Mouse (Mus musculus) neural tube, embryonic 12.5 days (tissue): ENCODE measurements around the gene Uhrf1bp1l. TPM values are rescaled to one million over a fixed set of nuclear protein-coding genes. Genes with fewer than 3 reads are reported as not detected.
"Not testable (repeated sequence)": the region's sequence is repeated elsewhere in the genome, so short reads cannot be mapped to it uniquely, and the experiment has no call there.

ENCODE experiments used
- ATAC-seq: fragments of 200-750 bp; cut with Nextera tagmentation; 2 replicates; pipeline ENCODE4 v1.8.0; 2017; ENCODE audit warnings: low read depth, mild to moderate bottlenecking, moderate TSS enrichment, moderate library complexity; ENCODE audit not compliant: low FRiP score
- H3K27ac ChIP-seq: fragments of 300-500 bp; sonication (generic); 2 replicates; pipeline ENCODE4 v1.5.1; 2016
- H3K27me3 ChIP-seq: fragments of 300-500 bp; sonication (generic); replicated peaks from 2 replicates; pipeline ENCODE4 v1.6.1; 2016; ENCODE audit warnings: mild to moderate bottlenecking
- H3K36me3 ChIP-seq: fragments of 300-500 bp; sonication (generic); 2 replicates; pipeline ENCODE4 v1.6.1; 2016; ENCODE audit warnings: mild to moderate bottlenecking
- H3K4me1 ChIP-seq: fragments of 300-500 bp; sonication (generic); 2 replicates; pipeline ENCODE4 v1.6.1; 2016
- H3K4me2 ChIP-seq: fragments of 300-500 bp; sonication (generic); replicated peaks from 2 replicates; pipeline ENCODE4 v1.6.1; 2016; ENCODE audit warnings: mild to moderate bottlenecking
- H3K4me3 ChIP-seq: fragments of 300-500 bp; sonication (generic); 2 replicates; pipeline ENCODE4 v1.5.1; 2016
- H3K9ac ChIP-seq: fragments of 300-500 bp; sonication (generic); 2 replicates; pipeline ENCODE4 v1.6.1; 2016; ENCODE audit warnings: mild to moderate bottlenecking
- H3K9me3 ChIP-seq: fragments of 300-500 bp; sonication (generic); 2 replicates; pipeline ENCODE4 v1.6.1; 2016; ENCODE audit warnings: mild to moderate bottlenecking
- WGBS: fragments of 180-500 bp; shearing (Covaris S2); methylation state at CpG from one replicate; pipeline ENCODE4 v1.1.7; 2016; 5-methylcytosine and 5-hydroxymethylcytosine counted together
- polyA plus RNA-seq: library from polyadenylated mRNA; unstranded; fragments of >200 nt; fragmentation: Nextera tagmentation; extraction: Ambion mirVana; gene quantifications from 2 replicates; pipeline ENCODE4 v1.2.1, GENCODE M21; 2016

Gene Uhrf1bp1l
- polyA plus RNA-seq, result 28.9 and 31.9 TPM in 2 replicates

- Histone ChIP-seq H3K4me3 (peak within 1 kb of the TSS; percentile 89), H3K36me3 (no peaks in the 10 kb centered on the region), H3K4me1 (no peaks in the 10 kb centered on the region), H3K4me2 (peak within 1 kb of the TSS; percentile 73), H3K27ac (peak within 1 kb of the TSS; percentile 77), H3K27me3 (no peaks in the 10 kb centered on the region), H3K9ac (peak within 1 kb of the TSS; percentile 86), H3K9me3 (no peaks in the 10 kb centered on the region)
- WGBS, result under 1% methylated on average over 81 of the region's 85 CpGs
- ATAC-seq, result peak; percentile 96
These were observed at the start of gene Uhrf1bp1l for GRCm38 (mm10) chr10:89744871-89745665. Gene Uhrf1bp1l, plus strand, starts transcription at chr10:89744991.

- Histone ChIP-seq H3K4me1 (no peaks in the 10 kb centered on the region), H3K27me3 (no peaks in the 10 kb centered on the region), H3K36me3 (no peaks in the 10 kb centered on the region), H3K9ac (no peak overlapping the region), H3K4me3 (no peak overlapping the region), H3K4me2 (no peak overlapping the region), H3K27ac (no peak overlapping the region), H3K9me3 (no peaks in the 10 kb centered on the region)
- ATAC-seq, result no peak
- 84% methylated on average over 20 of the region's 20 CpGs for WGBS
These were observed 49.4 kb upstream of the Uhrf1bp1l start for GRCm38 (mm10) chr10:89695194-89695911.

- not testable (repeated sequence) for H3K4me1 ChIP-seq, H3K4me3 ChIP-seq, H3K9me3 ChIP-seq, H3K4me2 ChIP-seq, H3K27ac ChIP-seq, ATAC-seq, H3K27me3 ChIP-seq, H3K36me3 ChIP-seq, H3K9ac ChIP-seq
- WGBS, result 76% methylated on average over 2 of the region's 2 CpGs
These were observed 48.5 kb upstream of the Uhrf1bp1l start for GRCm38 (mm10) chr10:89696270-89696669.

- no peaks in the 10 kb centered on the region for H3K27me3 ChIP-seq
- no peaks in the 10 kb centered on the region for H3K9me3 ChIP-seq
- no peak overlapping the region for H3K4me2 ChIP-seq
- no peaks in the 10 kb centered on the region for H3K4me1 ChIP-seq
- ATAC-seq, result no peak
- H3K36me3 ChIP-seq, result no peaks in the 10 kb centered on the region
- no peak overlapping the region for H3K9ac ChIP-seq
- no peak overlapping the region for H3K27ac ChIP-seq
- no peak overlapping the region for H3K4me3 ChIP-seq
- 98% methylated on average over 3 of the region's 3 CpGs for WGBS
These were observed 46.8 kb upstream of the Uhrf1bp1l start for GRCm38 (mm10) chr10:89697956-89698355.

- no peaks in the 10 kb centered on the region for H3K27me3 ChIP-seq
- H3K27ac ChIP-seq, result no peak overlapping the region
- H3K4me2 ChIP-seq, result no peak overlapping the region
- no peaks in the 10 kb centered on the region for H3K4me1 ChIP-seq
- H3K9ac ChIP-seq, result no peak overlapping the region
- 58% methylated on average over 5 of the region's 5 CpGs for WGBS
- H3K36me3 ChIP-seq, result no peaks in the 10 kb centered on the region
- ATAC-seq, result no peak
- H3K9me3 ChIP-seq, result no peaks in the 10 kb centered on the region
- no peak overlapping the region for H3K4me3 ChIP-seq
These were observed 41.7 kb upstream of the Uhrf1bp1l start for GRCm38 (mm10) chr10:89703042-89703441.

- no peak overlapping the region for H3K4me2 ChIP-seq
- no peak for ATAC-seq
- H3K36me3 ChIP-seq, result peaks cover 10% of the 10 kb centered on the region
- no peak overlapping the region for H3K27ac ChIP-seq
- no peak overlapping the region for H3K9ac ChIP-seq
- no peaks in the 10 kb centered on the region for H3K27me3 ChIP-seq
- 85% methylated on average over 3 of the region's 3 CpGs for WGBS
- no peaks in the 10 kb centered on the region for H3K9me3 ChIP-seq
- H3K4me1 ChIP-seq, result 0 out of 2 replicates have a peak, but pooled peaks cover 3% of the 10 kb centered on the region
- no peak overlapping the region for H3K4me3 ChIP-seq
These were observed 37.4 kb upstream of the Uhrf1bp1l start for GRCm38 (mm10) chr10:89707397-89707796.

- Histone ChIP-seq H3K27ac (no peak overlapping the region), H3K27me3 (no peaks in the 10 kb centered on the region), H3K9me3 (no peaks in the 10 kb centered on the region), H3K4me3 (no peak overlapping the region), H3K36me3 (peaks cover 22% of the 10 kb centered on the region), H3K4me1 (0 out of 2 replicates have a peak, but pooled peaks cover 3% of the 10 kb centered on the region), H3K9ac (no peak overlapping the region), H3K4me2 (0 out of 2 replicates have a peak overlapping the region, but pooled peaks have one; percentile 16)
- ATAC-seq, result no peak
- 38% methylated on average over 10 of the region's 10 CpGs for WGBS
These were observed 36.1 kb upstream of the Uhrf1bp1l start for GRCm38 (mm10) chr10:89708720-89709119.

GRCm38 (mm10) chr10:89714910-89715309 lies 29.9 kb upstream of the Uhrf1bp1l start:
- H3K9ac ChIP-seq, result no peak overlapping the region
- 93% methylated on average over 10 of the region's 10 CpGs for WGBS
- no peak overlapping the region for H3K4me3 ChIP-seq
- H3K4me1 ChIP-seq, result no peaks in the 10 kb centered on the region
- no peak for ATAC-seq
- H3K4me2 ChIP-seq, result no peak overlapping the region
- no peak overlapping the region for H3K27ac ChIP-seq
- peaks cover 46% of the 10 kb centered on the region for H3K36me3 ChIP-seq
- no peaks in the 10 kb centered on the region for H3K9me3 ChIP-seq
- H3K27me3 ChIP-seq, result no peaks in the 10 kb centered on the region

- Histone ChIP-seq H3K9me3 (no peaks in the 10 kb centered on the region), H3K4me3 (no peak overlapping the region), H3K36me3 (peaks cover 36% of the 10 kb centered on the region), H3K9ac (no peak overlapping the region), H3K4me2 (no peak overlapping the region), H3K27ac (no peak overlapping the region), H3K4me1 (no peaks in the 10 kb centered on the region), H3K27me3 (no peaks in the 10 kb centered on the region)
- no peak for ATAC-seq
These were observed 24.5 kb upstream of the Uhrf1bp1l start for GRCm38 (mm10) chr10:89720252-89720651.

- Histone ChIP-seq H3K9ac (no peak overlapping the region), H3K4me1 (no peaks in the 10 kb centered on the region), H3K27ac (no peak overlapping the region), H3K27me3 (no peaks in the 10 kb centered on the region), H3K36me3 (peaks cover 34% of the 10 kb centered on the region), H3K4me3 (no peak overlapping the region), H3K9me3 (no peaks in the 10 kb centered on the region), H3K4me2 (no peak overlapping the region)
- WGBS, result 93% methylated on average over 3 of the region's 3 CpGs
- ATAC-seq, result no peak
These were observed 24.0 kb upstream of the Uhrf1bp1l start for GRCm38 (mm10) chr10:89720796-89721195.

- no peaks in the 10 kb centered on the region for H3K4me1 ChIP-seq
- no peak overlapping the region for H3K27ac ChIP-seq
- H3K9me3 ChIP-seq, result no peaks in the 10 kb centered on the region
- peaks cover 41% of the 10 kb centered on the region for H3K36me3 ChIP-seq
- no peak overlapping the region for H3K9ac ChIP-seq
- H3K4me2 ChIP-seq, result no peak overlapping the region
- H3K4me3 ChIP-seq, result no peak overlapping the region
- no peaks in the 10 kb centered on the region for H3K27me3 ChIP-seq
- ATAC-seq, result no peak
- WGBS, result 93% methylated on average over 14 of the region's 14 CpGs
These were observed 22.3 kb upstream of the Uhrf1bp1l start for GRCm38 (mm10) chr10:89722247-89723195.

- WGBS, result 92% methylated on average over 6 of the region's 6 CpGs
These were observed 14.4 kb upstream of the Uhrf1bp1l start for GRCm38 (mm10) chr10:89730386-89730785.

More at GRCm38 (mm10) chr10:89730386-89730785, 14.4 kb upstream of the Uhrf1bp1l start:
- Histone ChIP-seq H3K4me2 (no peak overlapping the region), H3K27ac (no peak overlapping the region), H3K9me3 (no peaks in the 10 kb centered on the region), H3K36me3 (peaks cover 14% of the 10 kb centered on the region; the same call in 1 of the 2 replicates), H3K4me1 (peaks cover 14% of the 10 kb centered on the region), H3K9ac (no peak overlapping the region), H3K27me3 (no peaks in the 10 kb centered on the region), H3K4me3 (no peak overlapping the region)
- ATAC-seq, result no peak
